Mouse (Mus musculus): Measurements from ENCODE around the gene Ampd1. TPM values are rescaled to one million over a fixed set of nuclear protein-coding genes. Genes with fewer than 3 reads are reported as not detected.

Gene Ampd1
- total RNA-seq, 1 experiment from 2014 or later: 0.23 TPM

- ATAC-seq (ENCODE audit: extremely low read depth, insufficient number of reproducible peaks, low FRiP score, poor library complexity, severe bottlenecking): no peak
Measured at GRCm38 (mm10) chr3:103145336-103145735, 71.5 kb downstream of the Ampd1 start.

- no peak for ATAC-seq (ENCODE audit: extremely low read depth, insufficient number of reproducible peaks, low FRiP score, poor library complexity, severe bottlenecking)
Measured at GRCm38 (mm10) chr3:103145791-103146190, 72.0 kb downstream of the Ampd1 start.

- no peak for ATAC-seq (ENCODE audit: extremely low read depth, insufficient number of reproducible peaks, low FRiP score, poor library complexity, severe bottlenecking)
Measured at GRCm38 (mm10) chr3:103146330-103147166, 72.7 kb downstream of the Ampd1 start.

- no peak for ATAC-seq (ENCODE audit: extremely low read depth, insufficient number of reproducible peaks, low FRiP score, poor library complexity, severe bottlenecking)
Measured at GRCm38 (mm10) chr3:103147775-103148174, 74.0 kb downstream of the Ampd1 start.

GRCm38 (mm10) chr3:103148941-103149340 is 75.1 kb downstream of the Ampd1 start:
- no peak for ATAC-seq (ENCODE audit: extremely low read depth, insufficient number of reproducible peaks, low FRiP score, poor library complexity, severe bottlenecking)

Other genes with a start within 250 kb of the Ampd1 start
- gene Sycp1, start 137.9 kb upstream of the Ampd1 start, total RNA-seq (2017): not detected in 2 replicates
- gene Nr1h5, start 109.9 kb upstream of the Ampd1 start, total RNA-seq (2017): not detected in 2 replicates
- gene Sike1, start 78.3 kb upstream of the Ampd1 start, total RNA-seq (2017): 85.5 and 92.5 TPM in 2 replicates
- gene Csde1, start 53.6 kb upstream of the Ampd1 start, total RNA-seq (2017): 562 and 607 TPM in 2 replicates
- 61.6 and 73.1 TPM in 2 replicates for gene Nras, start 15.7 kb upstream of the Ampd1 start, total RNA-seq (2017)
- 0.61 and 0.81 TPM in 2 replicates for gene Dennd2c, start 28.6 kb downstream of the Ampd1 start, total RNA-seq (2017)
- 75.9 and 94.6 TPM in 2 replicates for gene Bcas2, start 97.6 kb downstream of the Ampd1 start, total RNA-seq (2017)
- gene Trim33, start 205.3 kb downstream of the Ampd1 start, total RNA-seq (2017): 130 and 140 TPM in 2 replicates

All from neutrophil, adult 5-6 weeks (primary cell).